16 mouse cellular contexts compared by ENCODE assay signal in the genomic region with DNA sequence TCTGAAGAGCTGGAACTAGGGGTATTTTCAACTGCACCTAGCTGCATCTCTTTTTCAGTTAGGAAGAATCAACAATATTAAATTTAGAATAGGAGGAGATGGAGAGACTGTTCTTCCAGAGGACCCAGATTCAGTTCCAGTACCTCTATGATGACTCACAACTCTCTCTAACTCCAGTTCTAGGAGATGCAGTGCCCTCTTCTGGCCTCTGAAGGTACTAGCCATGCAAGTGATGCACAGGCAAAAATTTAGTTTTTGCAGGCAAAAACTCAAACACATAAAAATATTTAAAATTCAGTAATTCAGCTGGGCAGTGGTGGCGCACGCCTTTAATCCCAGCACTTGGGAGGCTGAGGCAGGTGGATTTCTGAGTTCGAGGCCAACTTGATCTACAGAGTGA. TPM values are rescaled to one million over a fixed set of nuclear protein-coding genes. Genes with fewer than 3 reads are reported as not detected.
DNase-seq lines count a peak whose midpoint lies in the region; ATAC-seq and TF ChIP-seq lines count a peak whose summit lies in the region.
"Had no signal": no experiment of that assay in that cellular context is flagged by ENCODE, and none has a peak within 500 bp of the region (broad histone marks: within the 10 kb centered on the region; RNA-seq: fewer than 3 reads in every experiment).

No protein-coding gene starts in this region.

- ATAC-seq in intestine, postnatal 0 days, result no peak
- ATAC-seq in intestine, embryonic 15.5 days, result no peak
- no peak for ATAC-seq in forebrain, postnatal 0 days
- no peak for ATAC-seq in midbrain, postnatal 0 days (ENCODE audit: low FRiP score)

- DNase-seq in thymus, postnatal 14 days, result peak; percentile 23
- DNase-seq in thymus, postnatal 0 days (ENCODE audit: low spot score), result no peak
- peak; percentile 1 for DNase-seq in brain, adult 2 months (ENCODE audit: low read depth, low spot score)
- peak; percentile 48 for DNase-seq in thymus, postnatal 4 days
- no peak for DNase-seq in forebrain, postnatal 0 days
- no peak for DNase-seq in midbrain, postnatal 0 days (ENCODE audit: low spot score)
- DNase-seq: cerebellum, adult 11-12 months; liver, embryonic 13.5 days had no signal

- H3K9ac ChIP-seq in intestine, postnatal 0 days (ENCODE audit: low read depth, low read length), result no peak overlapping the region
- H3K9ac ChIP-seq in intestine, embryonic 15.5 days, result no peak overlapping the region
- no peak overlapping the region for H3K9ac ChIP-seq in forebrain, postnatal 0 days
- no peak overlapping the region for H3K9ac ChIP-seq in midbrain, postnatal 0 days (replicated peaks; ENCODE audit: low read length, poor library complexity, severe bottlenecking)
- H3K9ac ChIP-seq: hindbrain, embryonic 13.5 days; liver, embryonic 13.5 days; neural tube, embryonic 13.5 days; stomach, embryonic 15.5 days had no signal

- H3K4me2 ChIP-seq in intestine, postnatal 0 days (replicated peaks; ENCODE audit: low read depth), result no peak overlapping the region
- H3K4me2 ChIP-seq in intestine, embryonic 15.5 days (replicated peaks), result no peak overlapping the region
- H3K4me2 ChIP-seq in forebrain, postnatal 0 days (ENCODE audit: low read depth), result no peak overlapping the region
- H3K4me2 ChIP-seq in midbrain, postnatal 0 days (ENCODE audit: low read depth, low read length, poor library complexity, severe bottlenecking), result no peak overlapping the region
- H3K4me2 ChIP-seq: heart, embryonic 11.5 days; hindbrain, embryonic 13.5 days; liver, embryonic 13.5 days; neural tube, embryonic 13.5 days; stomach, embryonic 15.5 days had no signal

- H3K4me1 ChIP-seq in intestine, postnatal 0 days (replicated peaks; ENCODE audit: control insufficient read depth, insufficient read depth, low read length), result no peaks in the 10 kb centered on the region
- no peaks in the 10 kb centered on the region for H3K4me1 ChIP-seq in intestine, embryonic 15.5 days (replicated peaks)
- H3K4me1 ChIP-seq in forebrain, postnatal 0 days (ENCODE audit: insufficient read depth), result no peaks in the 10 kb centered on the region
- no peaks in the 10 kb centered on the region for H3K4me1 ChIP-seq in midbrain, postnatal 0 days (ENCODE audit: insufficient read depth, low read length)
- H3K4me1 ChIP-seq: hindbrain, embryonic 13.5 days; liver, embryonic 13.5 days; midbrain, embryonic 10.5 days; neural tube, embryonic 13.5 days; stomach, embryonic 15.5 days had no signal

- H3K4me3 ChIP-seq in intestine, postnatal 0 days (ENCODE audit: low read depth, low read length), result no peak overlapping the region
- no peak overlapping the region for H3K4me3 ChIP-seq in intestine, embryonic 15.5 days (replicated peaks)
- H3K4me3 ChIP-seq in forebrain, postnatal 0 days (ENCODE audit: low read depth, low read length), result no peak overlapping the region
- no peak overlapping the region for H3K4me3 ChIP-seq in midbrain, postnatal 0 days (ENCODE audit: low read depth, low read length)
- H3K4me3 ChIP-seq: hindbrain, embryonic 13.5 days; liver, embryonic 13.5 days; midbrain, embryonic 10.5 days; neural tube, embryonic 13.5 days; stomach, embryonic 15.5 days had no signal

- no peaks in the 10 kb centered on the region for H3K27me3 ChIP-seq in intestine, postnatal 0 days (replicated peaks; ENCODE audit: control insufficient read depth, insufficient read depth, low read length)
- H3K27me3 ChIP-seq in intestine, embryonic 15.5 days (replicated peaks), result no peaks in the 10 kb centered on the region
- no peaks in the 10 kb centered on the region for H3K27me3 ChIP-seq in forebrain, postnatal 0 days (ENCODE audit: insufficient read depth, low read length)
- no peaks in the 10 kb centered on the region for H3K27me3 ChIP-seq in midbrain, postnatal 0 days (ENCODE audit: insufficient read depth, low read length)
- H3K27me3 ChIP-seq: hindbrain, embryonic 13.5 days; liver, embryonic 13.5 days; neural tube, embryonic 13.5 days; stomach, embryonic 15.5 days had no signal

- H3K36me3 ChIP-seq in intestine, postnatal 0 days (ENCODE audit: control insufficient read depth, insufficient read depth), result no peaks in the 10 kb centered on the region
- H3K36me3 ChIP-seq in intestine, embryonic 15.5 days, result no peaks in the 10 kb centered on the region
- H3K36me3 ChIP-seq in forebrain, postnatal 0 days (ENCODE audit: insufficient read depth), result no peaks in the 10 kb centered on the region
- no peaks in the 10 kb centered on the region for H3K36me3 ChIP-seq in midbrain, postnatal 0 days (ENCODE audit: insufficient read depth, low read length)
- H3K36me3 ChIP-seq: hindbrain, embryonic 13.5 days; liver, embryonic 13.5 days; midbrain, embryonic 10.5 days; neural tube, embryonic 13.5 days; stomach, embryonic 15.5 days had no signal

- peak; percentile 35 for TF ChIP-seq CTCF in intestine, postnatal 0 days (IDR thresholded peaks at IDR 0.05; ENCODE audit: low read depth)
- no peak for TF ChIP-seq CTCF in forebrain, postnatal 0 days (IDR thresholded peaks at IDR 0.05; ENCODE audit: low read depth)
- no peak for TF ChIP-seq CTCF in midbrain, postnatal 0 days (IDR thresholded peaks at IDR 0.05)

- WGBS in intestine, postnatal 0 days, result 80% methylated on average over 3 of the region's 3 CpGs
- WGBS in intestine, embryonic 15.5 days, result 79% methylated on average over 3 of the region's 3 CpGs
- 90% methylated on average over 3 of the region's 3 CpGs for WGBS in forebrain, postnatal 0 days
- 89% methylated on average over 3 of the region's 3 CpGs for WGBS in midbrain, postnatal 0 days

- H3K27ac ChIP-seq in intestine, postnatal 0 days (ENCODE audit: low read depth, low read length), result no peak overlapping the region
- no peak overlapping the region for H3K27ac ChIP-seq in intestine, embryonic 15.5 days
- H3K27ac ChIP-seq in forebrain, postnatal 0 days (ENCODE audit: low read depth, low read length), result no peak overlapping the region
- H3K27ac ChIP-seq in midbrain, postnatal 0 days (ENCODE audit: low read depth, low read length), result no peak overlapping the region
- H3K27ac ChIP-seq: hindbrain, embryonic 13.5 days; liver, embryonic 13.5 days; midbrain, embryonic 10.5 days; neural tube, embryonic 13.5 days; stomach, embryonic 15.5 days had no signal

- H3K9me3 ChIP-seq in intestine, postnatal 0 days (ENCODE audit: control insufficient read depth), result no peaks in the 10 kb centered on the region
- H3K9me3 ChIP-seq in intestine, embryonic 15.5 days, result no peaks in the 10 kb centered on the region
- no peaks in the 10 kb centered on the region for H3K9me3 ChIP-seq in forebrain, postnatal 0 days (ENCODE audit: low read length)
- no peaks in the 10 kb centered on the region for H3K9me3 ChIP-seq in midbrain, postnatal 0 days (ENCODE audit: low read length)
- H3K9me3 ChIP-seq: hindbrain, embryonic 13.5 days; liver, embryonic 13.5 days; midbrain, embryonic 10.5 days; neural tube, embryonic 13.5 days; stomach, embryonic 15.5 days had no signal

RNA-seq across cellular contexts. Expression of gene Ccdc73, which starts 48.1 kb away (rescaled TPM):
- polyA plus RNA-seq in intestine, postnatal 0 days (2015; fragmentation: Nextera tagmentation; extraction: Ambion mirVana), result 4.8 and 6.1 TPM in 2 replicates
- 4.6 and 5.8 TPM in 2 replicates for polyA plus RNA-seq in intestine, embryonic 15.5 days (2015; fragmentation: Nextera tagmentation; extraction: Ambion mirVana)
- polyA plus RNA-seq in thymus, postnatal 0 days (2015; fragmentation: Nextera tagmentation; extraction: Ambion mirVana), result 7.5 and 7.6 TPM in 2 replicates
- total RNA-seq in forebrain, postnatal 0 days (2014; rRNA removed), result not detected in 2 replicates
- 3.9 and 4.8 TPM in 2 replicates for polyA plus RNA-seq in forebrain, postnatal 0 days (2015; fragmentation: Nextera tagmentation; extraction: Ambion mirVana)
- total RNA-seq in midbrain, postnatal 0 days (2014; rRNA removed), result 0.71 TPM in 1 of 2 replicates, not detected in the other
- polyA plus RNA-seq in midbrain, postnatal 0 days (2015; fragmentation: Nextera tagmentation; extraction: Ambion mirVana), result 4.5 and 4.9 TPM in 2 replicates
- total RNA-seq: layer of hippocampus, adult 18-20 months had no signal

Comparison
In these comparisons a context has a peak if more than half of its experiments do, and no peak if none do; other contexts are left out.
1. DNase-seq: peak in thymus, postnatal 14 days (single experiment), brain, adult 2 months (single experiment) and thymus, postnatal 4 days (single experiment); none in thymus, postnatal 0 days (single experiment), forebrain, postnatal 0 days (single experiment) and midbrain, postnatal 0 days (single experiment).